Mouse (Mus musculus): ENCODE measurements at regions not wholly inside any gene's neighbourhood (a gene's known extent, or its start where the extent isn't known, plus 50 kb on each side); places are given as distances from the start of the nearest gene placed in this dataset.

DNA sequence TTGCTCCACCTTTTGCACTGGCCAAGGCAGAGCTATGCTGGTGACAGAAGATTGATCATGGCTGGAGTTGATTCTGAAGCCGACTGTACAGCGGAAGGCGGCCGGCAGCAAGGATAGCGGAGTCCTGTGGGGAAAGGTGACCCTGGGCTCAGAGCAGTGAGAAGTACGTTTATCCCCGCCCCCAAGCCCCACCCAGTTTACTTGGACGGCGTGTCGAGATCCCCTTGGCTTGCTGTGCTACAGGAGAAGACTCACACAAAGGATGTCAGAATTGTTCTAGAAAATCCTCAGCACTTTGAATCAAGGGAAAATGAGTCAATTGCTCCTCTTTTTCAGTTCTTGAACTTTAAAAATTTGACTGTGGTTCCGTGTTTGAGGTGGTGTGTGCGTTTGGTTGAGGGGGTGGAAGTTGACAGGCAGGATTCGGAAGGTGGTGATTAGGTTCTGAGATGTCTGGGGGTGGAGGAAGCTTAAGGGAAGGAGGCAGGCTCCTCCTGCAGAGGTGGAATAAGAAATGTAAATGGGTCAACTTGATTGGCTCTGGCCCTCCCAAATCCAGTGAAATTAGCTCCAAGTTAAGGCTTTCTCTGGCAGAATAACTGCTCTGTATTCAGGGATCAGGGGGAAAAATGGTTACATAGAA is 199.7 kb downstream of the Pten start:
- no peaks in the 10 kb centered on the region for H3K9me3 ChIP-seq (ENCODE audit: control insufficient read depth, insufficient read depth, low read depth, low read length)
- no peaks in the 10 kb centered on the region for H3K36me3 ChIP-seq (ENCODE audit: control insufficient read depth, insufficient read depth, low read length, poor library complexity, severe bottlenecking)
- DNase-seq (ENCODE audit: low read depth, low spot score): peak; percentile 78
- H3K9ac ChIP-seq (ENCODE audit: insufficient read depth, low read depth, low read length, poor library complexity, severe bottlenecking): peak overlapping the region; percentile 26; the same call in 1 of the 2 replicates
- peak overlapping the region; percentile 46 to 55 for H3K4me3 ChIP-seq (ENCODE audit: insufficient read depth in 1 of 2, low read depth in 1 of 2, low read length in 2 of 2, poor library complexity in 1 of 2, severe bottlenecking in 1 of 2)
- peak overlapping the region; percentile 83 for H3K27ac ChIP-seq (ENCODE audit: insufficient read depth, low read depth, low read length, poor library complexity, severe bottlenecking)
- no peak for TF ChIP-seq ZNF384 (IDR thresholded peaks at IDR 0.05; ENCODE audit: low read depth, low read length)
- no peak for TF ChIP-seq CHD2 (IDR thresholded peaks at IDR 0.05; ENCODE audit: low read depth, low read length)
- no peak for TF ChIP-seq MAFK (IDR thresholded peaks at IDR 0.05; ENCODE audit: insufficient read depth, low read depth, low read length)
- TF ChIP-seq ZC3H11A (IDR thresholded peaks at IDR 0.05; ENCODE audit: borderline replicate concordance, low read depth, low read length): no peak
- no peak for TF ChIP-seq HCFC1 (IDR thresholded peaks at IDR 0.05; ENCODE audit: borderline replicate concordance, insufficient read depth, low read length)
- in situ Hi-C loops (cut with MboI; ENCODE audit: low sequenced_read_pairs in 2 of 2, unreplicated experiment in 2 of 2): loop anchor here in 1 of 2 experiments (10.0 kb wide), 1 partner anchor 232 kb away; no protein-coding TSS in a partner anchor
- H3K4me1 ChIP-seq (ENCODE audit: control insufficient read depth in 2 of 2, insufficient read depth in 2 of 2, low read length in 2 of 2, poor library complexity in 1 of 2): peaks cover 15 to 59% of the 10 kb centered on the region in 2 experiments

DNA sequence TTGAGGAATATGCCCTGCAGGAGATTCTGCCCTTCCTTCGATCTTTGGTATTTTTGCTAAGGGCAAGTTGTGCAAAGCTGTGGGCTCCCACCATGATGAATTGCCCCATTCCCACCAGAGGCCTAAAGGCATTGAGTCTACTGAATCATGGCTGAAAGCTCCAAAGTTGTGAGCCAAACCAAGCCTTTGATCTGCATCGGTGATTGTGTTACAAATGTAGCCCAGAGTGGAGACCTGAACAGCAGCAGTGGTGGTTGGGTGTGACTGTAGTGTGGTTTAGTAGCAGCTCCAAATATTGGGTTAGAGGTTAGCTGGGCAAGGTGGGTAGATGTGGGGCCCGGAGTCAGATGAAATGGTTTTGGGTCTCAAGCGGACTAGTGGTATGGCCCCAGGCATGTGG is 201.0 kb downstream of the Pten start:
- DNase-seq (ENCODE audit: low read depth, low spot score): peak; percentile 48

DNA sequence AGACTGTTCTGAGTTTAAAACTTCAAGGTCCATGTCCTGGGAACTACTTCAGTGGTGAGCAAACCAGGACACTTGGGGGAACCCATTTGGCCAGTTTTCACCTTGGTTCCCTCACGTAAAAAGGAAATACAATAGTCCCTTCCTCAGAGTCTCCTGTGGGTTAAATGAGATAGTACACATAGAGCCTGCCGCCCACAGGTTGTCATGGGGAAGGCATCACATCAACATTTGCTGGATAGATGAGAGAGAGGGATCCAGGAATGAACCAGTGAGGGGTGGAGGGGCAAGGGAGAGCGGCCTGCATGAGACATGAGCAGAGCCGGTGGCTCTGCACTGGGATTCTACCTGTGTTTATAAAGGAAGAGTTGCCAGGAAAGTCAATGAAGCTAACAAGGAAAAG is 201.5 kb downstream of the Pten start:
- TF ChIP-seq CHD2 (IDR thresholded peaks at IDR 0.05; ENCODE audit: low read depth, low read length) (no peak), ZNF384 (IDR thresholded peaks at IDR 0.05; ENCODE audit: low read depth, low read length) (no peak), MAFK (IDR thresholded peaks at IDR 0.05; ENCODE audit: insufficient read depth, low read depth, low read length) (no peak), HCFC1 (IDR thresholded peaks at IDR 0.05; ENCODE audit: borderline replicate concordance, insufficient read depth, low read length) (no peak), ZC3H11A (IDR thresholded peaks at IDR 0.05; ENCODE audit: borderline replicate concordance, low read depth, low read length) (no peak)
- Histone ChIP-seq H3K4me1 (ENCODE audit: control insufficient read depth in 2 of 2, insufficient read depth in 2 of 2, low read length in 2 of 2, poor library complexity in 1 of 2) (peaks cover 15 to 49% of the 10 kb centered on the region in 2 experiments), H3K4me3 (ENCODE audit: insufficient read depth in 1 of 2, low read depth in 1 of 2, low read length in 2 of 2, poor library complexity in 1 of 2, severe bottlenecking in 1 of 2) (no peak overlapping the region), H3K36me3 (ENCODE audit: control insufficient read depth, insufficient read depth, low read length, poor library complexity, severe bottlenecking) (no peaks in the 10 kb centered on the region), H3K9me3 (ENCODE audit: control insufficient read depth, insufficient read depth, low read depth, low read length) (no peaks in the 10 kb centered on the region), H3K9ac (ENCODE audit: insufficient read depth, low read depth, low read length, poor library complexity, severe bottlenecking) (0 out of 2 replicates have a peak overlapping the region, but pooled peaks have one; percentile 11), H3K27ac (ENCODE audit: insufficient read depth, low read depth, low read length, poor library complexity, severe bottlenecking) (peak overlapping the region; percentile 61; the same call in 1 of the 2 replicates)
- DNase-seq (ENCODE audit: low read depth, low spot score): no peak
- in situ Hi-C loops (cut with MboI; ENCODE audit: low sequenced_read_pairs in 2 of 2, unreplicated experiment in 2 of 2): loop anchor here in 1 of 2 experiments (10.0 kb wide), 1 partner anchor 234 kb away; no protein-coding TSS in a partner anchor

More for the DNA sequence above, 201.0 kb downstream of the Pten start:
- Histone ChIP-seq H3K4me1 (ENCODE audit: control insufficient read depth in 2 of 2, insufficient read depth in 2 of 2, low read length in 2 of 2, poor library complexity in 1 of 2) (peaks cover 15 to 50% of the 10 kb centered on the region in 2 experiments), H3K27ac (ENCODE audit: insufficient read depth, low read depth, low read length, poor library complexity, severe bottlenecking) (peak overlapping the region; percentile 83), H3K36me3 (ENCODE audit: control insufficient read depth, insufficient read depth, low read length, poor library complexity, severe bottlenecking) (no peaks in the 10 kb centered on the region), H3K9ac (ENCODE audit: insufficient read depth, low read depth, low read length, poor library complexity, severe bottlenecking) (0 out of 2 replicates have a peak overlapping the region, but pooled peaks have one; percentile 11), H3K4me3 (ENCODE audit: insufficient read depth in 1 of 2, low read depth in 1 of 2, low read length in 2 of 2, poor library complexity in 1 of 2, severe bottlenecking in 1 of 2) (no peak overlapping the region), H3K9me3 (ENCODE audit: control insufficient read depth, insufficient read depth, low read depth, low read length) (no peaks in the 10 kb centered on the region)
- in situ Hi-C loops (cut with MboI; ENCODE audit: low sequenced_read_pairs in 2 of 2, unreplicated experiment in 2 of 2): loop anchor here in 1 of 2 experiments (10.0 kb wide), 1 partner anchor 233 kb away; no protein-coding TSS in a partner anchor
- TF ChIP-seq ZNF384 (IDR thresholded peaks at IDR 0.05; ENCODE audit: low read depth, low read length) (no peak), CHD2 (IDR thresholded peaks at IDR 0.05; ENCODE audit: low read depth, low read length) (no peak), HCFC1 (IDR thresholded peaks at IDR 0.05; ENCODE audit: borderline replicate concordance, insufficient read depth, low read length) (no peak), ZC3H11A (IDR thresholded peaks at IDR 0.05; ENCODE audit: borderline replicate concordance, low read depth, low read length) (no peak), MAFK (IDR thresholded peaks at IDR 0.05; ENCODE audit: insufficient read depth, low read depth, low read length) (no peak)

DNA sequence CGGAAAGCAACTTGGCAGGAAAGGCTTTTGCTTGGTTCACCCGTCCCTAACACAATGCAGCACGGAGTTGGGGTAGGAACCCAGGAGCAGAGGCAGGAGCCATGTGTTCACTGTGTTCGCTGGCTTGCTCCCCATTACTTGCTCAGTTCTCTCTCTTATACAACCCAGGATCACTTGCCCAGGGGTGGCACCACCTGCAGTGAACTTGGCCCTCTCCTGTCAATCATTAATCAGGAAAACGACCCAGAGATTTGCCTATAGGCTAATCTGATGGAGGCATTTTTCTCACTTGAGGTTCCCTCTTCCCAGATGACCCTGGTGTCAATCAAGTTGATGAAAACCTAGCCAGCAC is 202.5 kb downstream of the Pten start:
- no peak overlapping the region for H3K4me3 ChIP-seq (ENCODE audit: insufficient read depth in 1 of 2, low read depth in 1 of 2, low read length in 2 of 2, poor library complexity in 1 of 2, severe bottlenecking in 1 of 2)
- H3K27ac ChIP-seq (ENCODE audit: insufficient read depth, low read depth, low read length, poor library complexity, severe bottlenecking): no peak overlapping the region
- no peak overlapping the region for H3K9ac ChIP-seq (ENCODE audit: insufficient read depth, low read depth, low read length, poor library complexity, severe bottlenecking)
- no peak for DNase-seq (ENCODE audit: low read depth, low spot score)
- no peak for TF ChIP-seq MAFK (IDR thresholded peaks at IDR 0.05; ENCODE audit: insufficient read depth, low read depth, low read length)
- in situ Hi-C loops (cut with MboI; ENCODE audit: low sequenced_read_pairs in 2 of 2, unreplicated experiment in 2 of 2): loop anchor here in 1 of 2 experiments (10.0 kb wide), 1 partner anchor 235 kb away; no protein-coding TSS in a partner anchor
- H3K4me1 ChIP-seq (ENCODE audit: control insufficient read depth in 2 of 2, insufficient read depth in 2 of 2, low read length in 2 of 2, poor library complexity in 1 of 2): peaks cover 13 to 43% of the 10 kb centered on the region in 2 experiments
- H3K36me3 ChIP-seq (ENCODE audit: control insufficient read depth, insufficient read depth, low read length, poor library complexity, severe bottlenecking): no peaks in the 10 kb centered on the region
- no peaks in the 10 kb centered on the region for H3K9me3 ChIP-seq (ENCODE audit: control insufficient read depth, insufficient read depth, low read depth, low read length)

Measured in ES-E14 (cell line).